Mouse (Mus musculus) liver, adult 2 months (tissue): Measurements from ENCODE around the gene Gm29094.
"Not testable (repeated sequence)": the region's sequence is repeated elsewhere in the genome, so short reads cannot be mapped to it uniquely, and the experiment has no call there.

ENCODE experiments used
- CTCF ChIP-seq: fragments of 200-500 bp; IDR thresholded peaks from 2 replicates; pipeline ENCODE4 v1.5.1; 2011; ENCODE audit warnings: low read depth, low read length, control low read depth
- POLR2A ChIP-seq: fragments of 200-500 bp; IDR thresholded peaks from 2 replicates; pipeline ENCODE4 v1.6.1; 2011; ENCODE audit warnings: low read length, control low read depth; ENCODE audit not compliant: insufficient read depth; ENCODE audit errors: extremely low read depth

- TF ChIP-seq CTCF, POLR2A: not testable (repeated sequence)
These were observed 26.6 kb upstream of the Gm29094 start for GRCm38 (mm10) chr9:89172539-89172938.
